Mouse (Mus musculus) kidney, embryonic 14.5 days (tissue): Measurements from ENCODE around the gene Capn5. TPM values are rescaled to one million over a fixed set of nuclear protein-coding genes. Genes with fewer than 3 reads are reported as not detected.

Source experiments
- ATAC-seq: fragments of 200-750 bp; cut with Nextera tagmentation; 2 replicates; pipeline ENCODE4 v1.8.0; 2017; ENCODE audit warnings: moderate number of reproducible peaks, mild to moderate bottlenecking, moderate TSS enrichment, moderate library complexity; ENCODE audit not compliant: low FRiP score, low TSS enrichment
- H3K27ac ChIP-seq: fragments of 300-500 bp; sonication (generic); 2 replicates; pipeline ENCODE4 v1.5.1; 2014; ENCODE audit warnings: low read depth, mild to moderate bottlenecking, low read length, moderate library complexity, mixed read lengths
- H3K27me3 ChIP-seq: fragments of 300-500 bp; sonication (generic); 2 replicates; pipeline ENCODE4 v1.6.1; 2014; ENCODE audit warnings: mild to moderate bottlenecking, low read length; ENCODE audit not compliant: control insufficient read depth, insufficient read depth
- H3K36me3 ChIP-seq: fragments of 300-500 bp; sonication (generic); 2 replicates; pipeline ENCODE4 v1.6.1; 2014; ENCODE audit warnings: low read length, mixed read lengths; ENCODE audit not compliant: control insufficient read depth, insufficient read depth
- H3K4me1 ChIP-seq: fragments of 300-500 bp; sonication (generic); 2 replicates; pipeline ENCODE4 v1.6.1; 2014; ENCODE audit warnings: low read length, mixed read lengths; ENCODE audit not compliant: control insufficient read depth, insufficient read depth
- H3K4me2 ChIP-seq: fragments of 300-500 bp; sonication (generic); replicated peaks from 2 replicates; pipeline ENCODE4 v1.6.1; 2014; ENCODE audit warnings: low read depth, mild to moderate bottlenecking, low read length
- H3K4me3 ChIP-seq: fragments of 300-500 bp; sonication (generic); 2 replicates; pipeline ENCODE4 v1.5.1; 2014; ENCODE audit warnings: mild to moderate bottlenecking, low read length
- H3K9ac ChIP-seq: fragments of 300-500 bp; sonication (generic); 2 replicates; pipeline ENCODE4 v1.6.1; 2014; ENCODE audit warnings: low read depth, mild to moderate bottlenecking, low read length, moderate library complexity
- H3K9me3 ChIP-seq: fragments of 300-500 bp; sonication (generic); 2 replicates; pipeline ENCODE4 v1.6.1; 2016; ENCODE audit warnings: low read length; ENCODE audit not compliant: control insufficient read depth
- WGBS: fragments of 180-500 bp; shearing (Covaris S2); extraction: QIAGEN DNeasy Blood & Tissue Kit; methylation state at CpG from one replicate; pipeline ENCODE4 v1.1.7; 2014; 5-methylcytosine and 5-hydroxymethylcytosine counted together
- polyA plus RNA-seq: library from polyadenylated mRNA; unstranded; fragments of >200 nt; fragmentation: Nextera tagmentation; extraction: Ambion mirVana; gene quantifications from 2 replicates; pipeline ENCODE4 v1.2.1, GENCODE M21; 2014

Capn5 gene
- polyA plus RNA-seq, 1 experiment from 2014 or later: 10.4 TPM

DNA sequence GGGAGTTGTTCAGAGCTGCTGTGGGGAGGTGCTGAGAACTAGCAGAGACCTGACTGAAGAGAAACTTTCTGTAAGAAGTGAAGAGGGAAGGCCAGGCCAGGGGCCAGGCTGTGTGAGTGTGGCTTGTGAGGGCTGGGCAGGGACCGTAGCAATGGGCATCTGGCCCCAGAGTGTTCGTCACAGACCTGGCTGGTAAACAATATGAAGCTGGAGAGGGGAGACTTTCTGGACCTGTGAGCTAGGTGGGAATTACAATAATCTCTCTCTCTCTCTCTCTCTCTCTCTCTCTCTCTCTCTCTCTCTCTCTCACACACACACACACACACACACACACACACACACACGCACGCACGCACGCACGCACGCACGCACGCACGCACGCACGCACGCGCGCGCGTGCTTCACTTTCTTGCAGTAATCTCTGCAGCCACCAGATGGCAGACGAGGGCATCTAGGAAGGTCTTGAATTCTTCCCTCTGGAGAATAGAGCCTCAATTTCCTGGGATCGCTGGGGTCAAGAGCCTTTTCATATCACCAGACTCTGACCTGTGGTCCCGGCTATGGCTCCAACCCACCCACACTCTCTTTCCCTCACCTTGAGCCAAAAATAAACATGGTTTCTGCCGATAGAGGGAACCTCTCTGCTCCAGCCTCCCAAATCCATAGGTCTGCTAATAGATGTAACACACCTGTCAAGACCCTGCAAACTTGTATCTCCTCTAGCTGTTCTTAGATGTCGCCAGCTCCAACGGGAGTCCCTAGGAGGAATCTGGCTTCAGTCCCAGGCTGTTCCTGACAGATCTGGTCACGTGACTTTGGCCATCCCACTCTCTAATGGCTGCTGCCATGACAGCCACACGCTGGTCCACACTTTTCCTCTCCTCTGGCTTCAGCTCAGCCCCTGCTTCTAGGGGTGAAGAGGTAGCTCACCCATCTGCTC lies 74.8 kb downstream of the Capn5 start:
- Histone ChIP-seq H3K4me2 (peak overlapping the region; percentile 17; the same call in 1 of the 2 replicates), H3K36me3 (no peaks in the 10 kb centered on the region), H3K27me3 (no peaks in the 10 kb centered on the region), H3K9me3 (no peaks in the 10 kb centered on the region), H3K9ac (peak overlapping the region; percentile 35), H3K4me1 (peaks cover 27% of the 10 kb centered on the region), H3K27ac (no peak overlapping the region), H3K4me3 (peak overlapping the region; percentile 28; the same call in 1 of the 2 replicates)
- WGBS: 18% methylated on average over 20 of the region's 26 CpGs
- ATAC-seq: peak; percentile 44; the same call in 1 of the 2 replicates

GRCm38 (mm10) chr7:98102488-98102887 lies 75.6 kb downstream of the Capn5 start:
- H3K36me3 ChIP-seq: no peaks in the 10 kb centered on the region
- WGBS: 92% methylated on average over 11 of the region's 11 CpGs
- H3K9me3 ChIP-seq: no peaks in the 10 kb centered on the region
- H3K27ac ChIP-seq: no peak overlapping the region
- no peak overlapping the region for H3K4me3 ChIP-seq
- ATAC-seq: no peak
- H3K4me1 ChIP-seq: peaks cover 27% of the 10 kb centered on the region
- peak overlapping the region; percentile 35; the same call in 1 of the 2 replicates for H3K9ac ChIP-seq
- no peaks in the 10 kb centered on the region for H3K27me3 ChIP-seq
- 0 out of 2 replicates have a peak overlapping the region, but pooled peaks have one; percentile 17 for H3K4me2 ChIP-seq

DNA sequence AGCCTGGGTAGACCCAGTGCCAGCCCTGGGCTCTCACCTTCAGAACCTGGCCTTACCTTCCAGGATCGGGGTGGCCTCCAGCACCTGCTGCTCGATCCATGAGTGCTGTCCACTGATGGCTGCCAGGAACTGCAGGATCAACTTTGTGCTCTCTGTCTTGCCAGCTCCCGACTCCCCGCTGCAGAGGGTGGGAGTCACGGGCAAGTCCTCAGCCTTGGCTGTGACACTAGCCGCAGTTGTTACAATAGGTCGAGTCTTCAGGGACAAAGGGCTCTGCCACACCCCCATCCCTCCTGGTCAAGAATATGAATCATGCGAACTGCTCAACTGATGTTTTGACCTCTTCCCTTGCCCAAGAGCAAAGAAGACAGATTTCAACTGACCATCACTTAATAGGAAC lies 80.5 kb downstream of the Capn5 start:
- Histone ChIP-seq H3K4me2 (no peak overlapping the region), H3K27me3 (no peaks in the 10 kb centered on the region), H3K4me3 (no peak overlapping the region), H3K9ac (no peak overlapping the region), H3K36me3 (no peaks in the 10 kb centered on the region), H3K27ac (no peak overlapping the region), H3K4me1 (0 out of 2 replicates have a peak, but pooled peaks cover under 1% of the 10 kb centered on the region), H3K9me3 (peaks cover 8% of the 10 kb centered on the region)
- ATAC-seq: no peak
- 92% methylated on average over 8 of the region's 8 CpGs for WGBS

DNA sequence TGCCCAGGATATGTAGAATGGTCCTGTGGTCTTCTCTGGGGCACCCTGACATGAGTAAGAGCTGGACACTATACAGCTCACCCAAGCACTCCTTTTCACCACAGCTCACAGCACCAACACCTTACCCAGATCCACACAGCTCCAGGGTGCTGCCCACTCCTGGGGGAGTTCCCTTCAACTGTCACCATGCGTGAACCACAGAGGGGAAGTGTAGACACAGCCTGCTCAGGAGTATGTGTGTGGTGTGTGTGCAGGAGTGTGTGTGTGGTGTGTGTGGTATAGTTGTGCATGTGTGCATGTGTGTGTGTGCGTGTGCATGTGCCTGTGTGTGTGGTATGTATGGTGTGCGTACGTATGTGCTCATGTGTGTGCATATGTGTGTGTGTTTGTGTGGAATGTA lies 82.2 kb downstream of the Capn5 start:
- Histone ChIP-seq H3K9ac (no peak overlapping the region), H3K27ac (no peak overlapping the region), H3K4me1 (no peaks in the 10 kb centered on the region), H3K36me3 (no peaks in the 10 kb centered on the region), H3K9me3 (peaks cover 8% of the 10 kb centered on the region), H3K27me3 (no peaks in the 10 kb centered on the region), H3K4me3 (no peak overlapping the region), H3K4me2 (no peak overlapping the region)
- 95% methylated on average over 4 of the region's 4 CpGs for WGBS
- ATAC-seq: no peak

DNA sequence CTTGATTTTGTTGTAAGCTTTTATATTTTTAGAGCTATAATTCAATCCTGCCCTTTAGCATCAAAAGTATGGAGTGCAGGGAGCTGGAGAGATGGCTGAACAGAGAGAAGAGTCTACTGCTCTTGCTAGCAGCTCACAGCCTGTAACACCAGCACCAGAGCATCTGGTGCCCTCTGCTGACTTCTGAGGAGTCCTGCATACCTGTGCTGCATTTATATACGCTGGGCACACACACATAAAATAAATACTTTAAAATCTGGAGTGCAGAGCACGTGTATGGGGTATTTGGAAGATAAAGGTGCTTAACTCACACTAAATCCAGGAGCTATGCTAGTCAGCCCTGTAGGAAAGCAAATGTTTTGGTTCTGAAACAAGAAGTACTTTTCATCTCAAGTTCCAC lies 91.7 kb downstream of the Capn5 start:
- 50% methylated on average over 2 of the region's 2 CpGs for WGBS
- no peak for ATAC-seq

GRCm38 (mm10) chr7:98085314-98085713 lies 92.8 kb downstream of the Capn5 start:
- Histone ChIP-seq H3K36me3 (no peaks in the 10 kb centered on the region), H3K27ac (no peak overlapping the region; the same call in 1 of the 2 replicates), H3K4me3 (no peak overlapping the region), H3K4me2 (no peak overlapping the region), H3K27me3 (no peaks in the 10 kb centered on the region), H3K9ac (no peak overlapping the region), H3K4me1 (0 out of 2 replicates have a peak, but pooled peaks cover 5% of the 10 kb centered on the region), H3K9me3 (no peaks in the 10 kb centered on the region)
- no peak for ATAC-seq
- WGBS: 72% methylated on average over 7 of the region's 7 CpGs

More for the DNA sequence above, 91.7 kb downstream of the Capn5 start:
- no peak overlapping the region for H3K9ac ChIP-seq
- H3K27ac ChIP-seq: no peak overlapping the region
- H3K4me1 ChIP-seq: 0 out of 2 replicates have a peak, but pooled peaks cover 5% of the 10 kb centered on the region
- H3K4me2 ChIP-seq: no peak overlapping the region
- H3K27me3 ChIP-seq: no peaks in the 10 kb centered on the region
- no peaks in the 10 kb centered on the region for H3K9me3 ChIP-seq
- no peak overlapping the region for H3K4me3 ChIP-seq
- no peaks in the 10 kb centered on the region for H3K36me3 ChIP-seq

DNA sequence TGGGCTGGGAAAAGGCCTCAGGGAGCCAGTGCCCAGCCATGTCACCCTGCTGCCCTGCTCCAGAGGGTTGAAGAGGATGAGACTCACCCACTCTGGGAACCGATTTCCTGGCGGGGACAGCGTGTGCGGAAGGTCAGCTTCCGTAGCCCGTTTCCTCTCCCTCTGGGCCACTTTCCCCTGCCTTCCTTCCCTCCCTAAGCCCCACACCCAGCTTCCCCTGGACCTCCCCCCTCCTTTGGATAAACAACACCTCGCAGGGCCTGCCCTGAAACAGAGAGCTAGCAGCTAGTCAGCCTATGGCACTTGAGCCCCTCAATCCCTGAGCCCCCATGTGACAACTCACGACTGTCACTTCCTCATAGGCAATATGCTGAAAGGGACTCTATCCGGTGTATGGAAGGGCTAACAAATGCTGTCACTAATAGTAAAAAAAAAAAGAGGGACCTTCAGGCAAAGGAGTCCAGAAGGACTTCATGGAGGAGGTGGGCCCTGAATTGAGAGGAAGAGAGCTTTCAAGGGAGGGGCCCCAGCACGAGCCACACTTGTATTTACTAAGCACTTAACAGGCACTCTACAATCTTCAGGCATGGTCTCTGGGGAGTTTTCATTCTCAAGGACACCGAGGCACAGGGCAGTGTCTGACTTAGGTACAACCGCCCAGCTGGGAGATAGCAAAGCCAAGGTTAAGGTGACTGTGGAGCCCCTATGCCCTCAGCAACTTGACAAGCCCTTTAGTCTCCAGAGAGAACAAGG lies 93.4 kb downstream of the Capn5 start:
- Histone ChIP-seq H3K36me3 (no peaks in the 10 kb centered on the region), H3K4me1 (0 out of 2 replicates have a peak, but pooled peaks cover 5% of the 10 kb centered on the region), H3K4me2 (no peak overlapping the region), H3K4me3 (no peak overlapping the region), H3K9me3 (no peaks in the 10 kb centered on the region), H3K9ac (no peak overlapping the region), H3K27me3 (no peaks in the 10 kb centered on the region), H3K27ac (peak overlapping the region; percentile 24; the same call in 1 of the 2 replicates)
- WGBS: 33% methylated on average over 12 of the region's 12 CpGs
- no peak for ATAC-seq

DNA sequence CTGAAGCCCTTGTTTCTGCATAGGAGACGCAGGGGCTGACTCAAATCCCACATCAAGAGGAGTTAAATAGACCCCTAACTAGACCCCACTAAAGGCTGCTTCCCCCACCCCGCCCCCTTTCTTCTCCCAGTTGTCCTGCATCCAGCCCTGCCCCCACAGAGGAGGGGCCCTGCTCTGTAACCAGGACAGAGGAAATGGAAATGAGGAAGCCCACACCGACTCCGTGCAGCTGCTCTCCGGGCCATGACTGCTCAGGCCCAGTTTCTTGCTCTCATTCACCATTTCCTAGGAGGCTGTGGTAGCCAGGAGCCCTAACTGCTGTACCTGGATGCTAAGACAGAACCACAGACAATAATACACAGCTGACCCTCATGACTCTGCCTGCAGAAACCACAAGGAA lies 95.7 kb downstream of the Capn5 start:
- Histone ChIP-seq H3K9ac (no peak overlapping the region), H3K4me2 (no peak overlapping the region), H3K9me3 (no peaks in the 10 kb centered on the region), H3K4me3 (no peak overlapping the region), H3K27me3 (no peaks in the 10 kb centered on the region), H3K4me1 (0 out of 2 replicates have a peak, but pooled peaks cover 5% of the 10 kb centered on the region), H3K36me3 (no peaks in the 10 kb centered on the region; the same call in 1 of the 2 replicates), H3K27ac (no peak overlapping the region)
- WGBS: 18% methylated on average over 5 of the region's 5 CpGs
- peak; percentile 32; the same call in 1 of the 2 replicates for ATAC-seq
